Mouse (Mus musculus) B cell, adult 67 days (primary cell): ENCODE data around the gene Gm3629. TPM values are rescaled to one million over a fixed set of nuclear protein-coding genes. Genes with fewer than 3 reads are reported as not detected.

ENCODE experiments used
- total RNA-seq, 2 experiments: library from RNA; stranded (reverse); gene quantifications; 4 replicates each; pipeline ENCODE4 v1.2.4; 2023

Gm3629 gene
- not detected for total RNA-seq

DNA sequence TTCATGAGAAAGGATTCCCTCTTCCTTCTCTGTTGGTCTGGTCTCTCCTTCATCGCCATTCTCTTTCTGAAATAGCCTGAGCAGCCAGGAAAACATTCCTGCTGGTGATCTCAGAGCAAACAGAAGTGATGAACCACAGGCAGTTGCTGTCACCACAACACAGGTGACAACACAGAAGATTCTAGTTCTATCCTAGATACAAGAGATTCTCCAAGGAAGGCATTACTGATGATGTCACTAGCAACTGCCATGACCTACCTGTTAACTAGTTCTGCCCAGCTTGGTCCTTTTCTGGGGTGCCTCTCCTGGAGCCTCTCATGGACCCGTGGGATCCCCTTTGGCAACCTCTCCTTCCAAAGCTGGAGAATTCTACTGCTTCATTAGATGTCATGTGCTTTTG, at the start of gene Gm3629:
TSS of gene Gm3629 (minus strand) at position 101 of the 400 bp plus-strand sequence.

DNA sequence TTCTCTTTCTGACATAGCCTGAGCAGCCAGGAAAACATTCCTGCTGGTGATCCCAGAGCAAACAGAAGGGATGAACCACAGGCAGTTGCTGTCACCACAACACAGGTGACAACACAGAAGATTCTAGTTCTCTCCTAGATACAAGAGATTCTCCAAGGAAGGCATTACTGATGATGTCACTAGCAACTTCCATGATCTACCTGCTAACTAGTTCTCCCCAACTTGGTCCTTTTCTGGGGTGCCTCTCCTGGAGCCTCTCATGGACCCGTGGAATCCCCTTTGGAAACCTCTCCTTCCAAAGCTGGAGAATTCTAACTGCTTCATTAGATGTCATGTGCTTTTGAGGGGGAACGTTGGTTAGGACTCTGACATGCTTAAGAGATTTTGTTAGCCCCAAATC, 31.9 kb upstream of the Gm3629 start, which contains the start of gene Gm3460:
TSS of gene Gm3460 (minus strand) at position 101 of the 400 bp plus-strand sequence.

DNA sequence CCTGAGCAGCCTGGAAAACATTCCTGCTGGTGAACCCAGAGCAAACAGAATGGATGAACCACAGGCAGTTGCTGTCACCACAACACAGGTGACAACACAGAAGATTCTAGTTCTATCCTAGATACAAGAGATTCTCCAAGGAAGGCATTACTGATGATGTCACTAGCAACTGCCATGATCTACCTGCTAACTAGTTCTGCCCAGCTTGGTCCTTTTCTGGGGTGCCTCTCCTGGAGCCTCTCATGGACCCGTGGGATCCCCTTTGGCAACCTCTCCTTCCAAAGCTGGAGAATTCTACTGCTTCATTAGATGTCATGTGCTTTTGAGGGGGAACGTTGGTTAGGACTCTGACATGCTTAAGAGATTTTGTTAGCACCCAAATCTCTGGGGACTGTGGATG, 53.2 kb downstream of the Gm3629 start, which contains the start of gene Gm8356:
TSS of gene Gm8356 (minus strand) at position 101 of the 400 bp plus-strand sequence.

Other genes with a start within 250 kb of the Gm3629 start
- gene Gm3618, start 246.9 kb downstream of the Gm3629 start, total RNA-seq: not detected
- gene Gm16440, start 200.3 kb downstream of the Gm3629 start, total RNA-seq: not detected
- under 1 TPM in 1 of 2 experiments, not detected in 1; 0.59 TPM for gene Gm3591, start 178.1 kb downstream of the Gm3629 start, total RNA-seq
- not detected for gene Gm3594, start 146.0 kb downstream of the Gm3629 start, total RNA-seq
- not detected for gene Gm8356, start 53.3 kb downstream of the Gm3629 start, total RNA-seq
- gene Gm3460, start 31.8 kb upstream of the Gm3629 start, total RNA-seq: not detected
- gene Gm10251, start 93.6 kb upstream of the Gm3629 start, total RNA-seq: not detected
- not detected for gene Gm8050, start 129.6 kb upstream of the Gm3629 start, total RNA-seq
- gene Gm3636, start 151.7 kb upstream of the Gm3629 start, total RNA-seq: 1 to 10 TPM; 1.0 to 2.0 TPM
- gene Gm8362, start 183.8 kb upstream of the Gm3629 start, total RNA-seq: not detected
- not detected for gene Gm3642, start 249.7 kb upstream of the Gm3629 start, total RNA-seq